Mouse (Mus musculus) neural tube, embryonic 12.5 days (tissue): ENCODE data around the gene Lrrc74a. TPM values are rescaled to one million over a fixed set of nuclear protein-coding genes. Genes with fewer than 3 reads are reported as not detected.
A peak's percentile ranks its signal among the peaks of the same experiment; 100 is the strongest.

Source experiments
- ATAC-seq: fragments of 200-750 bp; cut with Nextera tagmentation; 2 replicates; pipeline ENCODE4 v1.8.0; 2017; ENCODE audit warnings: low read depth, mild to moderate bottlenecking, moderate TSS enrichment, moderate library complexity; ENCODE audit not compliant: low FRiP score
- H3K27ac ChIP-seq: fragments of 300-500 bp; sonication (generic); 2 replicates; pipeline ENCODE4 v1.5.1; 2016
- H3K27me3 ChIP-seq: fragments of 300-500 bp; sonication (generic); replicated peaks from 2 replicates; pipeline ENCODE4 v1.6.1; 2016; ENCODE audit warnings: mild to moderate bottlenecking
- H3K36me3 ChIP-seq: fragments of 300-500 bp; sonication (generic); 2 replicates; pipeline ENCODE4 v1.6.1; 2016; ENCODE audit warnings: mild to moderate bottlenecking
- H3K4me1 ChIP-seq: fragments of 300-500 bp; sonication (generic); 2 replicates; pipeline ENCODE4 v1.6.1; 2016
- H3K4me2 ChIP-seq: fragments of 300-500 bp; sonication (generic); replicated peaks from 2 replicates; pipeline ENCODE4 v1.6.1; 2016; ENCODE audit warnings: mild to moderate bottlenecking
- H3K4me3 ChIP-seq: fragments of 300-500 bp; sonication (generic); 2 replicates; pipeline ENCODE4 v1.5.1; 2016
- H3K9ac ChIP-seq: fragments of 300-500 bp; sonication (generic); 2 replicates; pipeline ENCODE4 v1.6.1; 2016; ENCODE audit warnings: mild to moderate bottlenecking
- H3K9me3 ChIP-seq: fragments of 300-500 bp; sonication (generic); 2 replicates; pipeline ENCODE4 v1.6.1; 2016; ENCODE audit warnings: mild to moderate bottlenecking
- WGBS: fragments of 180-500 bp; shearing (Covaris S2); methylation state at CpG from one replicate; pipeline ENCODE4 v1.1.7; 2016; 5-methylcytosine and 5-hydroxymethylcytosine counted together
- polyA plus RNA-seq: library from polyadenylated mRNA; unstranded; fragments of >200 nt; fragmentation: Nextera tagmentation; extraction: Ambion mirVana; gene quantifications from 2 replicates; pipeline ENCODE4 v1.2.1, GENCODE M21; 2016

Gene Lrrc74a
- polyA plus RNA-seq, 1 experiment from 2014 or later: not detected

- peak; percentile 45; the same call in 1 of the 2 replicates for ATAC-seq
- no peaks in the 10 kb centered on the region for H3K27me3 ChIP-seq
- H3K4me2 ChIP-seq: peak overlapping the region; percentile 93
- H3K4me3 ChIP-seq: peak overlapping the region; percentile 74
- peaks cover 3% of the 10 kb centered on the region; the same call in 1 of the 2 replicates for H3K36me3 ChIP-seq
- no peaks in the 10 kb centered on the region for H3K9me3 ChIP-seq
- peaks cover 6% of the 10 kb centered on the region; the same call in 1 of the 2 replicates for H3K4me1 ChIP-seq
- no peak overlapping the region for H3K27ac ChIP-seq
- H3K9ac ChIP-seq: peak overlapping the region; percentile 73
- under 1% methylated on average over 19 of the region's 19 CpGs for WGBS
These were observed 8.5 kb upstream of the Lrrc74a start for GRCm38 (mm10) chr12:86725706-86726105.

GRCm38 (mm10) chr12:86726120-86726640 lies 8.0 kb upstream of the Lrrc74a start, which contains the start of gene Angel1:
Gene Angel1 (minus strand): TSS chr12:86726460.
- H3K27ac ChIP-seq: no peak within 1 kb of the TSS
- H3K4me3 ChIP-seq: peak within 1 kb of the TSS; percentile 74
- peak within 1 kb of the TSS; percentile 93 for H3K4me2 ChIP-seq
- H3K9ac ChIP-seq: peak within 1 kb of the TSS; percentile 73
- under 1% methylated on average over 44 of the region's 44 CpGs for WGBS
- no peaks in the 10 kb centered on the region for H3K27me3 ChIP-seq
- peaks cover 2% of the 10 kb centered on the region; the same call in 1 of the 2 replicates for H3K36me3 ChIP-seq
- peaks cover 6% of the 10 kb centered on the region; the same call in 1 of the 2 replicates for H3K4me1 ChIP-seq
- no peaks in the 10 kb centered on the region for H3K9me3 ChIP-seq
- peak; percentile 98 for ATAC-seq

- 78% methylated on average over 13 of the region's 13 CpGs for WGBS
- ATAC-seq: no peak
- no peak overlapping the region for H3K9ac ChIP-seq
- peaks cover 4% of the 10 kb centered on the region; the same call in 1 of the 2 replicates for H3K9me3 ChIP-seq
- H3K27me3 ChIP-seq: no peaks in the 10 kb centered on the region
- H3K4me3 ChIP-seq: no peak overlapping the region
- no peak overlapping the region for H3K27ac ChIP-seq
- no peaks in the 10 kb centered on the region for H3K36me3 ChIP-seq
- no peak overlapping the region for H3K4me2 ChIP-seq
- no peaks in the 10 kb centered on the region for H3K4me1 ChIP-seq
These were observed 26.9 kb downstream of the Lrrc74a start for GRCm38 (mm10) chr12:86761036-86761435.

- 82% methylated on average over 6 of the region's 6 CpGs for WGBS
- Histone ChIP-seq H3K27ac (no peak overlapping the region), H3K4me3 (no peak overlapping the region), H3K9me3 (peaks cover 4% of the 10 kb centered on the region; the same call in 1 of the 2 replicates), H3K27me3 (0 out of 2 replicates have a peak, but pooled peaks cover 3% of the 10 kb centered on the region), H3K36me3 (no peaks in the 10 kb centered on the region), H3K9ac (no peak overlapping the region), H3K4me1 (peaks cover 3% of the 10 kb centered on the region; the same call in 1 of the 2 replicates), H3K4me2 (no peak overlapping the region)
- ATAC-seq: no peak
These were observed 29.9 kb downstream of the Lrrc74a start for GRCm38 (mm10) chr12:86764060-86764459.

- Histone ChIP-seq H3K27ac (no peak overlapping the region), H3K4me2 (no peak overlapping the region)
- 92% methylated on average over 8 of the region's 8 CpGs for WGBS
These were observed 32.3 kb downstream of the Lrrc74a start for GRCm38 (mm10) chr12:86766467-86766866.

GRCm38 (mm10) chr12:86767868-86768631 lies 33.9 kb downstream of the Lrrc74a start:
- Histone ChIP-seq H3K9me3 (no peaks in the 10 kb centered on the region), H3K4me2 (no peak overlapping the region), H3K4me1 (peaks cover 6% of the 10 kb centered on the region), H3K4me3 (no peak overlapping the region), H3K9ac (no peak overlapping the region), H3K27ac (no peak overlapping the region), H3K27me3 (0 out of 2 replicates have a peak, but pooled peaks cover 3% of the 10 kb centered on the region), H3K36me3 (no peaks in the 10 kb centered on the region)
- 37% methylated on average over 20 of the region's 20 CpGs for WGBS
- ATAC-seq: no peak

More at GRCm38 (mm10) chr12:86766467-86766866, 32.3 kb downstream of the Lrrc74a start:
- no peak for ATAC-seq
- H3K4me3 ChIP-seq: no peak overlapping the region
- H3K4me1 ChIP-seq: peaks cover 6% of the 10 kb centered on the region
- H3K27me3 ChIP-seq: 0 out of 2 replicates have a peak, but pooled peaks cover 3% of the 10 kb centered on the region
- H3K9ac ChIP-seq: no peak overlapping the region
- no peaks in the 10 kb centered on the region for H3K9me3 ChIP-seq
- no peaks in the 10 kb centered on the region for H3K36me3 ChIP-seq

GRCm38 (mm10) chr12:86768986-86769580 lies 34.9 kb downstream of the Lrrc74a start:
- Histone ChIP-seq H3K9ac (no peak overlapping the region), H3K27ac (no peak overlapping the region), H3K9me3 (no peaks in the 10 kb centered on the region), H3K4me3 (no peak overlapping the region), H3K27me3 (0 out of 2 replicates have a peak, but pooled peaks cover 3% of the 10 kb centered on the region), H3K36me3 (no peaks in the 10 kb centered on the region), H3K4me2 (no peak overlapping the region), H3K4me1 (peaks cover 6% of the 10 kb centered on the region)
- WGBS: 36% methylated on average over 4 of the region's 4 CpGs
- no peak for ATAC-seq

GRCm38 (mm10) chr12:86769819-86770218 lies 35.6 kb downstream of the Lrrc74a start:
- Histone ChIP-seq H3K4me1 (peaks cover 6% of the 10 kb centered on the region), H3K27ac (no peak overlapping the region), H3K36me3 (no peaks in the 10 kb centered on the region), H3K9me3 (no peaks in the 10 kb centered on the region), H3K9ac (no peak overlapping the region), H3K4me3 (no peak overlapping the region), H3K27me3 (0 out of 2 replicates have a peak, but pooled peaks cover 3% of the 10 kb centered on the region), H3K4me2 (no peak overlapping the region)
- ATAC-seq: no peak

GRCm38 (mm10) chr12:86770261-86770670 lies 36.1 kb downstream of the Lrrc74a start:
- peaks cover 6% of the 10 kb centered on the region for H3K4me1 ChIP-seq
- H3K27me3 ChIP-seq: 0 out of 2 replicates have a peak, but pooled peaks cover 3% of the 10 kb centered on the region
- H3K9ac ChIP-seq: no peak overlapping the region
- no peaks in the 10 kb centered on the region for H3K9me3 ChIP-seq
- H3K36me3 ChIP-seq: no peaks in the 10 kb centered on the region
- no peak overlapping the region for H3K27ac ChIP-seq
- ATAC-seq: no peak
- H3K4me2 ChIP-seq: no peak overlapping the region
- 35% methylated on average over 4 of the region's 4 CpGs for WGBS
- H3K4me3 ChIP-seq: no peak overlapping the region

GRCm38 (mm10) chr12:86770927-86771326 lies 36.8 kb downstream of the Lrrc74a start:
- Histone ChIP-seq H3K36me3 (no peaks in the 10 kb centered on the region), H3K9ac (no peak overlapping the region), H3K4me2 (no peak overlapping the region), H3K4me1 (peaks cover 6% of the 10 kb centered on the region), H3K4me3 (no peak overlapping the region), H3K27me3 (0 out of 2 replicates have a peak, but pooled peaks cover 3% of the 10 kb centered on the region), H3K27ac (no peak overlapping the region), H3K9me3 (no peaks in the 10 kb centered on the region)
- WGBS: 11% methylated on average over 3 of the region's 3 CpGs
- no peak for ATAC-seq

GRCm38 (mm10) chr12:86771823-86772427 lies 37.8 kb downstream of the Lrrc74a start:
- Histone ChIP-seq H3K4me1 (peaks cover 6% of the 10 kb centered on the region), H3K9me3 (no peaks in the 10 kb centered on the region), H3K4me2 (no peak overlapping the region), H3K27ac (no peak overlapping the region), H3K27me3 (0 out of 2 replicates have a peak, but pooled peaks cover 3% of the 10 kb centered on the region), H3K36me3 (no peaks in the 10 kb centered on the region), H3K4me3 (no peak overlapping the region), H3K9ac (no peak overlapping the region)
- WGBS: 10% methylated on average over 12 of the region's 12 CpGs
- peak; percentile 73 for ATAC-seq

GRCm38 (mm10) chr12:86772551-86772950 lies 38.4 kb downstream of the Lrrc74a start:
- Histone ChIP-seq H3K9me3 (no peaks in the 10 kb centered on the region), H3K36me3 (no peaks in the 10 kb centered on the region), H3K4me1 (peaks cover 6% of the 10 kb centered on the region), H3K4me2 (no peak overlapping the region), H3K27ac (no peak overlapping the region), H3K9ac (no peak overlapping the region), H3K4me3 (no peak overlapping the region), H3K27me3 (0 out of 2 replicates have a peak, but pooled peaks cover 3% of the 10 kb centered on the region)
- no peak for ATAC-seq
- 61% methylated on average over 3 of the region's 3 CpGs for WGBS
